ENCODE assay signal across 10 mouse cellular contexts in the genomic region with DNA sequence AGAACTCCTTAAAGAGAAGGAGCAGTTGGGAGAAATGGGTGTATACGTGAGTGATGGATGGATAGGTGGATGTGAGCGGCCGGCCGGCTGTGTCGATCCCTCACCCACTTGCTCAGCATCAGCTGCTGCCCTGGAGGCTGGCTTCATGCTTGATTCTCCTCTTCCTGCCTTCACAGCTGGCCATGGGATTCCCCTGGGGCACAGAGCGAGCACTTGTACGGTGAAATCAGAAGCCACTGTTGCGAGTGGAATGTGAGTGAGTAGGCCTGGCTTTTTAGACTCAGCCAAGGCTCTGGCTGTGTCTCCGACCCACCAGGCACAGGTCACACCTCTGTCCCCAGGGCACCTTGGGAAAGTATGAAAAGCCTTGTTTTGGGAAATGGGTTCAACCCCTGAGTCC. TPM values are rescaled to one million over a fixed set of nuclear protein-coding genes. Genes with fewer than 3 reads are reported as not detected.
A peak's percentile ranks its signal among the peaks of the same experiment; 100 is the strongest.
DNase-seq lines count a peak whose midpoint lies in the region; ATAC-seq and TF ChIP-seq lines count a peak whose summit lies in the region.
"Had no signal": no experiment of that assay in that cellular context is flagged by ENCODE, and none has a peak within 500 bp of the region (broad histone marks: within the 10 kb centered on the region; RNA-seq: fewer than 3 reads in every experiment).

No protein-coding gene starts in this region.

- H3K4me2 ChIP-seq in heart, embryonic 12.5 days: no peak overlapping the region
- H3K4me2 ChIP-seq in limb, embryonic 12.5 days: no peak overlapping the region

- no peak overlapping the region for H3K9ac ChIP-seq in heart, embryonic 12.5 days
- no peak overlapping the region for H3K9ac ChIP-seq in ES-Bruce4 (ENCODE audit: low read depth, poor library complexity, severe bottlenecking)
- H3K9ac ChIP-seq in limb, embryonic 12.5 days (replicated peaks): no peak overlapping the region

- H3K27ac ChIP-seq in heart, embryonic 12.5 days (ENCODE audit: poor library complexity, severe bottlenecking): no peak overlapping the region
- H3K27ac ChIP-seq in ES-Bruce4 (ENCODE audit: insufficient read depth, low read length): no peak overlapping the region
- peak overlapping the region; percentile 77 for H3K27ac ChIP-seq in limb, embryonic 12.5 days

- peak; percentile 30; the same call in 1 of the 2 replicates for TF ChIP-seq EP300 in ES-Bruce4 (IDR thresholded peaks at IDR 0.05; ENCODE audit: insufficient read depth, low read depth, low read length)

- DNase-seq in heart, adult 18-20 months: peak; percentile 56 to 70
- peak; percentile 59 for DNase-seq in gastrocnemius, postnatal 10 days
- no peak for DNase-seq in c-Kit-positive CD71-positive TER-119-positive erythroid progenitor cells, embryonic 14.5 days (ENCODE audit: low spot score)
- no peak for DNase-seq in thymus, postnatal 36 days
- DNase-seq in adrenal gland, postnatal 4 days (ENCODE audit: low spot score in 2 of 2): no peak
- DNase-seq: cerebellum, postnatal 14 days; kidney, adult 11 months had no signal

- 60% methylated on average over 9 of the region's 9 CpGs for WGBS in heart, embryonic 12.5 days
- WGBS in limb, embryonic 12.5 days: 41% methylated on average over 9 of the region's 9 CpGs

- 0 out of 2 replicates have a peak, but pooled peaks cover 6% of the 10 kb centered on the region for H3K36me3 ChIP-seq in heart, embryonic 12.5 days
- H3K36me3 ChIP-seq in ES-Bruce4 (ENCODE audit: control insufficient read depth, insufficient read depth, low read length, poor library complexity, severe bottlenecking): no peaks in the 10 kb centered on the region
- H3K36me3 ChIP-seq in limb, embryonic 12.5 days: peaks cover 9% of the 10 kb centered on the region; the same call in 1 of the 2 replicates

- no peaks in the 10 kb centered on the region for H3K27me3 ChIP-seq in heart, embryonic 12.5 days (replicated peaks)
- H3K27me3 ChIP-seq in ES-Bruce4 (ENCODE audit: control insufficient read depth, insufficient read depth, low read length, poor library complexity, severe bottlenecking): no peaks in the 10 kb centered on the region
- H3K27me3 ChIP-seq in limb, embryonic 12.5 days: no peaks in the 10 kb centered on the region

- H3K4me1 ChIP-seq in heart, embryonic 12.5 days (replicated peaks): peaks cover 51% of the 10 kb centered on the region
- peaks cover 5% of the 10 kb centered on the region for H3K4me1 ChIP-seq in ES-Bruce4 (ENCODE audit: control insufficient read depth, insufficient read depth, low read length)
- peaks cover 40% of the 10 kb centered on the region for H3K4me1 ChIP-seq in limb, embryonic 12.5 days (replicated peaks)

- ATAC-seq in heart, embryonic 12.5 days (ENCODE audit: insufficient number of reproducible peaks, low FRiP score): no peak
- ATAC-seq in limb, embryonic 12.5 days (ENCODE audit: insufficient number of reproducible peaks, insufficient read depth, low FRiP score, low TSS enrichment, low read depth): peak; percentile 63; the same call in 1 of the 2 replicates

- TF ChIP-seq CTCF in ES-Bruce4 (IDR thresholded peaks at IDR 0.05; ENCODE audit: low read depth, low read length): no peak

- H3K4me3 ChIP-seq in heart, embryonic 12.5 days: no peak overlapping the region
- no peak overlapping the region for H3K4me3 ChIP-seq in ES-Bruce4 (ENCODE audit: low read depth, low read length)
- H3K4me3 ChIP-seq in limb, embryonic 12.5 days (replicated peaks): no peak overlapping the region

- TF ChIP-seq POLR2A in ES-Bruce4 (IDR thresholded peaks at IDR 0.05; ENCODE audit: insufficient read depth, low read length): no peak

- H3K9me3 ChIP-seq in heart, embryonic 12.5 days (replicated peaks): no peaks in the 10 kb centered on the region
- no peaks in the 10 kb centered on the region for H3K9me3 ChIP-seq in ES-Bruce4 (replicated peaks; ENCODE audit: control insufficient read depth, insufficient read depth, low read length, poor library complexity, severe bottlenecking)
- H3K9me3 ChIP-seq in limb, embryonic 12.5 days: no peaks in the 10 kb centered on the region

RNA-seq across cellular contexts. Expression of a gene that starts 20.6 kb away (rescaled TPM):
- total RNA-seq in heart, adult 18-20 months (2021): 100 to 1,000 TPM; 105 to 121 TPM
- 122 and 144 TPM in 2 replicates for polyA plus RNA-seq in heart, embryonic 12.5 days (2016; fragmentation: Nextera tagmentation; extraction: Ambion mirVana)
- 28.3 and 35.5 TPM in 2 replicates for polyA plus RNA-seq in ES-Bruce4 (2011; ENCODE audit: insufficient read depth, insufficient read length, low read depth, missing spikeins)
- 10 to 100 TPM; 51.8 to 53.6 TPM for total RNA-seq in gastrocnemius, postnatal 10 days (2021)
- 23.9 and 24.5 TPM in 2 replicates for polyA plus RNA-seq in limb, embryonic 12.5 days (2016; fragmentation: Nextera tagmentation; extraction: Ambion mirVana)
- total RNA-seq in adrenal gland, postnatal 4 days (2021): 100 to 1,000 TPM; 279 to 303 TPM

Comparison
In these comparisons a context has a peak if more than half of its experiments do, and no peak if none do; other contexts are left out.
1. DNase-seq: peak in heart, adult 18-20 months (2 of 2) and gastrocnemius, postnatal 10 days (single experiment); none in c-Kit-positive CD71-positive TER-119-positive erythroid progenitor cells, embryonic 14.5 days (single experiment), thymus, postnatal 36 days (0 of 2) and adrenal gland, postnatal 4 days (0 of 2).